19 mouse cellular contexts compared by ENCODE assay signal in the genomic region with DNA sequence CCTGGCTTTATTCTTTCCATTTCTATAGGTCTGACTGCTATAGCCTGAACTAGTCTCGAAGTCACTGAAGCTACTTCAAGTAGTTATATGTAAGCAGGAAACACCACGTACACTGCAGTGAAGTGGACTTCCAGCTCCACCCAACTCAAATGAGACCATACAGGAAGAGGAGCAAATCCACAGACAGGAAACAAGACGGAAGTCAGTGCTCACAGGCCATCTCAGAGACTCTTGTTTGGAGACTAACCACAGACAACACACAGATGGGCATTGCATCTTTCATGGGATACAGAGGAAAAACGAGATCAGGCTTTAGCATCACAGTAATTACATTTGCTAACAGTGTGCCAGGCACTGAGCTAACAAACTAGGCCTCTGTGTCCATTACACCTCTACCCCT. TPM values are rescaled to one million over a fixed set of nuclear protein-coding genes. Genes with fewer than 3 reads are reported as not detected.
DNase-seq lines count a peak whose midpoint lies in the region; TF ChIP-seq lines count a peak whose summit lies in the region.
"Had no signal": no experiment of that assay in that cellular context is flagged by ENCODE, and none has a peak within 500 bp of the region (broad histone marks: within the 10 kb centered on the region; RNA-seq: fewer than 3 reads in every experiment).

No protein-coding gene starts in this region.

- intact Hi-C loops in heart, adult 2 months (cut with DNase I) = loop anchor here (2.0 kb wide), 1 partner anchor 16 kb away; no protein-coding TSS in a partner anchor
- intact Hi-C loops in heart, postnatal 36 days (cut with DNase I) = no loop called here

- no peak for DNase-seq in heart, adult 2 months
- no peak for DNase-seq in heart, postnatal 36 days
- no peak for DNase-seq in spleen, adult 2 months (ENCODE audit: low read depth in 1 of 2, low spot score in 2 of 2)
- DNase-seq in spleen, postnatal 10 days (ENCODE audit: low spot score in 2 of 2) = no peak
- DNase-seq in ZHBTc4 (ENCODE audit: low read depth, low spot score) = peak; percentile 9
- DNase-seq in natural killer cell, adult 2 months (ENCODE audit: low spot score in 2 of 2) = no peak
- DNase-seq: adrenal gland, postnatal 25 days; cerebellum, postnatal 10 days; kidney, postnatal 25 days; left cerebral cortex, postnatal 4 days; right cerebral cortex, postnatal 4 days; thymus, postnatal 14 days had no signal

- no peaks in the 10 kb centered on the region for H3K79me2 ChIP-seq in heart, adult 2 months (replicated peaks; ENCODE audit: control insufficient read depth, insufficient read depth, low read length)

- H3K9ac ChIP-seq in heart, adult 2 months (ENCODE audit: low read depth, low read length) = no peak overlapping the region
- H3K9ac ChIP-seq: heart, embryonic 15.5 days; hindbrain, embryonic 13.5 days; midbrain, embryonic 13.5 days had no signal

- peak overlapping the region; percentile 42 for H3K27ac ChIP-seq in heart, adult 2 months
- 0 out of 2 replicates have a peak overlapping the region, but pooled peaks have one; percentile 31 for H3K27ac ChIP-seq in spleen, adult 2 months (ENCODE audit: insufficient read depth, low read length)
- H3K27ac ChIP-seq in olfactory bulb, adult 2 months (ENCODE audit: insufficient read depth, low read depth, low read length) = 0 out of 2 replicates have a peak overlapping the region, but pooled peaks have one; percentile 22
- H3K27ac ChIP-seq: heart, embryonic 15.5 days; hindbrain, embryonic 13.5 days; midbrain, embryonic 13.5 days had no signal

- WGBS in heart, adult 2 months = 56% methylated on average over 4 of the region's 4 CpGs
- 33% methylated on average over 4 of the region's 4 CpGs for WGBS in spleen, adult 2 months
- WGBS in olfactory bulb, adult 2 months = 82% methylated on average over 4 of the region's 4 CpGs

- H3K4me1 ChIP-seq in heart, adult 2 months (ENCODE audit: control insufficient read depth, insufficient read depth, low read length) = peaks cover 4% of the 10 kb centered on the region
- peaks cover 5% of the 10 kb centered on the region; the same call in 1 of the 2 replicates for H3K4me1 ChIP-seq in spleen, adult 2 months (ENCODE audit: control insufficient read depth, insufficient read depth, insufficient read length)
- H3K4me1 ChIP-seq in olfactory bulb, adult 2 months (ENCODE audit: control insufficient read depth, insufficient read depth, low read length) = peaks cover 7% of the 10 kb centered on the region; the same call in 1 of the 2 replicates
- H3K4me1 ChIP-seq: heart, embryonic 15.5 days; hindbrain, embryonic 13.5 days; midbrain, embryonic 13.5 days had no signal

- TF ChIP-seq POLR2A in heart, adult 2 months (IDR thresholded peaks at IDR 0.05; ENCODE audit: insufficient read depth, low read depth, low read length) = no peak
- TF ChIP-seq POLR2A in spleen, adult 2 months (IDR thresholded peaks at IDR 0.05; ENCODE audit: low read depth, low read length) = no peak
- TF ChIP-seq POLR2A in olfactory bulb, adult 2 months (IDR thresholded peaks at IDR 0.05; ENCODE audit: insufficient read depth, low read depth, low read length) = no peak

- TF ChIP-seq CTCF in heart, adult 2 months (IDR thresholded peaks at IDR 0.05) = no peak
- no peak for TF ChIP-seq CTCF in spleen, adult 2 months (IDR thresholded peaks at IDR 0.05; ENCODE audit: extremely low read depth, insufficient read depth, insufficient read length, insufficient replicate concordance)
- no peak for TF ChIP-seq CTCF in olfactory bulb, adult 2 months (IDR thresholded peaks at IDR 0.05; ENCODE audit: insufficient read depth, low read depth, low read length)

- H3K27me3 ChIP-seq in heart, adult 2 months (ENCODE audit: control insufficient read depth, insufficient read depth, low read length) = no peaks in the 10 kb centered on the region
- H3K27me3 ChIP-seq in spleen, adult 2 months (ENCODE audit: control insufficient read depth, insufficient read depth, low read length) = no peaks in the 10 kb centered on the region
- H3K27me3 ChIP-seq: heart, embryonic 15.5 days; hindbrain, embryonic 13.5 days; midbrain, embryonic 13.5 days had no signal

- TF ChIP-seq EP300 in heart, adult 2 months (IDR thresholded peaks at IDR 0.05; ENCODE audit: insufficient read depth, low read depth, low read length) = no peak

- H3K36me3 ChIP-seq in heart, adult 2 months (ENCODE audit: control insufficient read depth, insufficient read depth, low read length) = no peaks in the 10 kb centered on the region
- peaks cover 19% of the 10 kb centered on the region for H3K36me3 ChIP-seq in spleen, adult 2 months (ENCODE audit: control insufficient read depth, insufficient read depth, low read length)

- H3K4me3 ChIP-seq in heart, adult 2 months = no peak overlapping the region
- H3K4me3 ChIP-seq in spleen, adult 2 months (ENCODE audit: extremely low read depth, insufficient read depth, insufficient read length) = no peak overlapping the region
- no peak overlapping the region for H3K4me3 ChIP-seq in olfactory bulb, adult 2 months (ENCODE audit: insufficient read depth, low read depth, low read length)
- H3K4me3 ChIP-seq: erythroblast, embryonic 14.5 days; heart, embryonic 15.5 days; hindbrain, embryonic 13.5 days; midbrain, embryonic 13.5 days had no signal

RNA-seq across cellular contexts. Expression of a gene that starts 33.9 kb away (rescaled TPM):
- 10 to 100 TPM in 1 of 2 experiments, 1 to 10 TPM in 1; 9.4 to 10.6 TPM for total RNA-seq in heart, adult 2 months (2021)
- 2.9 and 3.6 TPM in 2 replicates for polyA plus RNA-seq in heart, adult 2 months (2012; rRNA removed)
- 10 to 100 TPM in 1 of 2 experiments, 1 to 10 TPM in 1; 9.0 to 10.8 TPM for total RNA-seq in heart, postnatal 36 days (2021)
- 4.3 and 4.4 TPM in 2 replicates for polyA plus RNA-seq in spleen, adult 2 months (2012; rRNA removed)
- polyA plus RNA-seq in olfactory bulb, adult 2 months (2012; ENCODE audit: insufficient read depth, insufficient read length, low replicate concordance, missing spikeins) = 42.4 TPM in 1 of 2 replicates, not detected in the other

RNA-seq across cellular contexts. Expression of a gene that starts 59.6 kb away (rescaled TPM):
- under 1 TPM in 1 of 2 experiments, not detected in 1; 0.16 TPM for total RNA-seq in heart, adult 2 months (2021)
- polyA plus RNA-seq in heart, adult 2 months (2012; rRNA removed) = 0.18 and 0.38 TPM in 2 replicates
- under 1 TPM in 1 of 2 experiments, not detected in 1; 0.38 TPM for total RNA-seq in heart, postnatal 36 days (2021)
- polyA plus RNA-seq in spleen, adult 2 months (2012; rRNA removed) = 0.08 and 0.13 TPM in 2 replicates
- polyA plus RNA-seq in olfactory bulb, adult 2 months (2012; ENCODE audit: insufficient read depth, insufficient read length, low replicate concordance, missing spikeins) = not detected in 2 replicates
- total RNA-seq: adrenal gland, postnatal 25 days; left cerebral cortex, postnatal 4 days; MEL had no signal
- polyA plus RNA-seq: C2C12; erythroblast, embryonic 14.5 days; midbrain, embryonic 13.5 days had no signal
